Mouse (Mus musculus) lung, postnatal 0 days (tissue): ENCODE data around the gene Ubxn10. TPM values are rescaled to one million over a fixed set of nuclear protein-coding genes. Genes with fewer than 3 reads are reported as not detected.
A peak's percentile ranks its signal among the peaks of the same experiment; 100 is the strongest.

Experiments
- ATAC-seq: fragments of 200-750 bp; cut with Nextera tagmentation; 2 replicates; pipeline ENCODE4 v1.8.0; 2017; ENCODE audit warnings: moderate library complexity
- DNase-seq: peaks from one replicate; pipeline ENCODE4 v3.0.0-alpha.2; 2016; ENCODE audit warnings: low spot score
- H3K27ac ChIP-seq: fragments of 300-500 bp; sonication (generic); 2 replicates; pipeline ENCODE4 v1.5.1; 2014; ENCODE audit warnings: antibody characterized with exemption, mild to moderate bottlenecking, low read length, mixed read lengths
- H3K27me3 ChIP-seq: fragments of 300-500 bp; sonication (generic); replicated peaks from 2 replicates; pipeline ENCODE4 v1.6.1; 2014; ENCODE audit warnings: low read length, mixed read lengths; ENCODE audit not compliant: insufficient read depth
- H3K36me3 ChIP-seq: fragments of 300-500 bp; sonication (generic); 2 replicates; pipeline ENCODE4 v1.6.1; 2014; ENCODE audit warnings: low read length, mixed read lengths; ENCODE audit not compliant: insufficient read depth
- H3K4me1 ChIP-seq: fragments of 300-500 bp; sonication (generic); 2 replicates; pipeline ENCODE4 v1.6.1; 2014; ENCODE audit warnings: antibody characterized with exemption, low read depth, low read length, mixed read lengths; ENCODE audit not compliant: insufficient read depth
- H3K4me2 ChIP-seq: fragments of 300-500 bp; sonication (generic); replicated peaks from 2 replicates; pipeline ENCODE4 v1.6.1; 2014; ENCODE audit warnings: low read depth, mild to moderate bottlenecking, low read length, moderate library complexity, mixed read lengths
- H3K4me3 ChIP-seq: fragments of 300-500 bp; sonication (generic); 2 replicates; pipeline ENCODE4 v1.5.1; 2014; ENCODE audit warnings: low read depth, low read length
- H3K9ac ChIP-seq: fragments of 300-500 bp; sonication (generic); replicated peaks from 2 replicates; pipeline ENCODE4 v1.6.1; 2014; ENCODE audit warnings: low read depth, mild to moderate bottlenecking
- H3K9me3 ChIP-seq: fragments of 300-500 bp; sonication (generic); 2 replicates; pipeline ENCODE4 v1.6.1; 2016; ENCODE audit warnings: low read length, mixed read lengths
- CTCF ChIP-seq: IDR thresholded peaks from 2 replicates; pipeline ENCODE4 v1.5.1; 2016; ENCODE audit warnings: antibody characterized with exemption, mild to moderate bottlenecking
- EP300 ChIP-seq: IDR thresholded peaks from 2 replicates; pipeline ENCODE4 v1.6.1; 2016; ENCODE audit warnings: antibody characterized with exemption, mild to moderate bottlenecking, control low read depth
- WGBS: fragments of 180-500 bp; shearing (Covaris S2); extraction: QIAGEN DNeasy Blood & Tissue Kit; methylation state at CpG from one replicate; pipeline ENCODE4 v1.1.7; 2014; 5-methylcytosine and 5-hydroxymethylcytosine counted together
- polyA plus RNA-seq: library from polyadenylated mRNA; unstranded; fragments of >200 nt; fragmentation: Nextera tagmentation; extraction: Ambion mirVana; gene quantifications from 2 replicates; pipeline ENCODE4 v1.2.1, GENCODE M21; 2015

The Ubxn10 gene
- polyA plus RNA-seq, 1 experiment from 2014 or later: 10.1 TPM

- Histone ChIP-seq H3K4me3 (no peak overlapping the region), H3K27me3 (no peaks in the 10 kb centered on the region), H3K4me1 (no peaks in the 10 kb centered on the region), H3K9ac (no peak overlapping the region), H3K4me2 (no peak overlapping the region), H3K36me3 (no peaks in the 10 kb centered on the region), H3K9me3 (no peaks in the 10 kb centered on the region), H3K27ac (no peak overlapping the region)
- DNase-seq: no peak
- 69% methylated on average over 7 of the region's 7 CpGs for WGBS
- no peak for ATAC-seq
- TF ChIP-seq CTCF (no peak), EP300 (no peak)
Observed at GRCm38 (mm10) chr4:138709944-138710343, 27.0 kb downstream of the Ubxn10 start.

- Histone ChIP-seq H3K4me2 (no peak overlapping the region), H3K4me3 (no peak overlapping the region), H3K36me3 (no peaks in the 10 kb centered on the region), H3K4me1 (no peaks in the 10 kb centered on the region), H3K9me3 (no peaks in the 10 kb centered on the region), H3K9ac (no peak overlapping the region), H3K27ac (no peak overlapping the region), H3K27me3 (no peaks in the 10 kb centered on the region)
- DNase-seq (no peak), ATAC-seq (no peak)
- WGBS: 82% methylated on average over 11 of the region's 11 CpGs
- TF ChIP-seq EP300 (no peak), CTCF (no peak)
Observed at GRCm38 (mm10) chr4:138709246-138709645, 27.7 kb downstream of the Ubxn10 start.

DNA sequence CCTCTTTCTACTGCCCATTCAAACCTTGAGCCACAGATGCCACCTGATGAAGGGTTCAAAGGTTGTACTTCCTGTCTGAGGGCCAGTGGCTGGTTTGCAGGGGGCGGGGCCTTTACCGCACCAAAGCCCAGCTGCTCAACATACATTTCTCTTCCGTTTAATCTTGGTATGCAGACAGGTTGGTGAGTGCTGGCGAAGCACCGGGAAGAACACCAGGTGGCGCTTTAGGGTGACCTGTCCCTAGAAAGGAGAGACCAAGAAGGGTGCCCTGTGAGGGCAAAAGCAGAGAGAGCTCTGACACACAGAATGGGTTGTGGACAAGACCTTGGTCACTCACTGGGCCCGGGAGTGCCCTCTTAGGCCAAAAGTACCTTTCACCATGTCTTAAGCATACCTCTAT, 28.3 kb downstream of the Ubxn10 start:
- Histone ChIP-seq H3K27me3 (no peaks in the 10 kb centered on the region), H3K9ac (no peak overlapping the region), H3K4me3 (no peak overlapping the region), H3K27ac (no peak overlapping the region), H3K4me2 (no peak overlapping the region), H3K36me3 (no peaks in the 10 kb centered on the region), H3K9me3 (no peaks in the 10 kb centered on the region), H3K4me1 (no peaks in the 10 kb centered on the region)
- TF ChIP-seq EP300: no peak
- peak; percentile 82 for TF ChIP-seq CTCF
- DNase-seq (peak; percentile 76), ATAC-seq (peak; percentile 54)
- 8% methylated on average over 7 of the region's 7 CpGs for WGBS

DNA sequence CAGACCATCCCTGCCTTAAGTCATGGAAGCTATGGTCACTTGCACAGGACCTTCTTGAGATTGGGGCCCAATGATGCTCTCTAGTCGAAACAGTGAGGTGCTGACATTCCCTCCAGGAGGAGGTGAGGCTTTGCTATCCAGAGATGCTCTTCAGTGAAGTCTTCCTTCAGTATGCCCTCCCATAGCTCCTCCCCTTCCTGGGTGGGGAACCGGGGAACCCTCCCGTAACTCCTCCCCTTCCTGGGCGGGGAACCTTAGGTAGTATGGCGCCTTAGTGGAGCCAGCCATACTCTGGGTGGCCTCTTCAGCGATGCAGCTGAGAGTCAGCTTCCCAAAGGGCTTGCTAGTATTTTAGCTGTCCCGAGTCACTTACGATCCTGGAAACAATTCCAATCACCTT, 30.3 kb downstream of the Ubxn10 start:
- WGBS: 95% methylated on average over 8 of the region's 8 CpGs

DNA sequence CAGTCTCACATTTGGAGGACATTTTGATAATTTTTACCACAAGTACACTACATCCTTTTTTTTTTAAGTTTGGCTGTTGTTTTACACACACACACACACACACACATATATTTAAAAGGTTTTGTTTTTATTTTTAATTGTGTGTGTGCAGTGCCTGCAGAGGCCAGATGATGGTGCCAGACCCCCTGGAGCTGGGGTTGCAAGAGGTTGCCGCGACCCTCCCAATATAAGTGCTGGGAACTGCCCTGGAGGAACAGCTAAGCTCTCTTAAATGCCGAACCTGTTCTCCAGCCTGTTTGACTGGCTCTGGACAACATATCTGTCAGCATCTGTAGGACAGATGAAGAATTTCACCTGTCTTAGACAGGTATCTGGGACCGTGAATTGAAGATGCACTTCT, 32.8 kb downstream of the Ubxn10 start:
- Histone ChIP-seq H3K27ac (no peak overlapping the region), H3K4me3 (no peak overlapping the region), H3K27me3 (no peaks in the 10 kb centered on the region), H3K9ac (no peak overlapping the region), H3K36me3 (no peaks in the 10 kb centered on the region), H3K9me3 (no peaks in the 10 kb centered on the region), H3K4me1 (no peaks in the 10 kb centered on the region), H3K4me2 (no peak overlapping the region)
- ATAC-seq: no peak
- WGBS: 84% methylated on average over 4 of the region's 4 CpGs
- DNase-seq: no peak
- TF ChIP-seq EP300: no peak
- no peak for TF ChIP-seq CTCF

More for the DNA sequence above, 30.3 kb downstream of the Ubxn10 start:
- H3K4me1 ChIP-seq: no peaks in the 10 kb centered on the region
- ATAC-seq (no peak), DNase-seq (no peak)
- H3K4me2 ChIP-seq: no peak overlapping the region
- no peaks in the 10 kb centered on the region for H3K9me3 ChIP-seq
- TF ChIP-seq CTCF (no peak), EP300 (no peak)
- no peak overlapping the region for H3K4me3 ChIP-seq
- no peaks in the 10 kb centered on the region for H3K36me3 ChIP-seq
- no peaks in the 10 kb centered on the region for H3K27me3 ChIP-seq
- no peak overlapping the region for H3K27ac ChIP-seq
- no peak overlapping the region for H3K9ac ChIP-seq

DNA sequence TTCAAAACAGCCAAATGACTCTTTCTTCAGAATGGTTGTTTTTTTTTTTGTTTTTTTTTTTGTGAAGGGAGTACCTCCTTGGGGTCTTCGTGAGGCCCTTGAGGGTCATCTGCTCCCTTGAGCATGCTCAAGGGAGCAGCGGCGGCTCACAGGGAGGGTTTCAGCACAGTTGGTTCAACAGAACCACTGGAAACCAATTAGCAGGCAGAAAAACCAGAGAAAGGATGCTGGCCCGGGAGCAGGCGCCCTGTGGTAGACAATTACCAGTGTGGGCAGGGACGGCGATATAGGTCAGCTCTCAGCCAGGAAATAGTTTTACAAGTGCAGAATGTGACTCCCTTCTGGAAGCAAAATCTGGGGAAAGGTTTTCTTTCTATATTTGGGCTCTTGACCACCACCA, 33.4 kb downstream of the Ubxn10 start:
- Histone ChIP-seq H3K36me3 (no peaks in the 10 kb centered on the region), H3K9ac (no peak overlapping the region), H3K27me3 (no peaks in the 10 kb centered on the region), H3K4me3 (no peak overlapping the region), H3K4me2 (no peak overlapping the region), H3K9me3 (no peaks in the 10 kb centered on the region), H3K4me1 (no peaks in the 10 kb centered on the region), H3K27ac (no peak overlapping the region)
- no peak for ATAC-seq
- DNase-seq: no peak
- 64% methylated on average over 7 of the region's 7 CpGs for WGBS
- TF ChIP-seq CTCF: no peak
- no peak for TF ChIP-seq EP300

DNA sequence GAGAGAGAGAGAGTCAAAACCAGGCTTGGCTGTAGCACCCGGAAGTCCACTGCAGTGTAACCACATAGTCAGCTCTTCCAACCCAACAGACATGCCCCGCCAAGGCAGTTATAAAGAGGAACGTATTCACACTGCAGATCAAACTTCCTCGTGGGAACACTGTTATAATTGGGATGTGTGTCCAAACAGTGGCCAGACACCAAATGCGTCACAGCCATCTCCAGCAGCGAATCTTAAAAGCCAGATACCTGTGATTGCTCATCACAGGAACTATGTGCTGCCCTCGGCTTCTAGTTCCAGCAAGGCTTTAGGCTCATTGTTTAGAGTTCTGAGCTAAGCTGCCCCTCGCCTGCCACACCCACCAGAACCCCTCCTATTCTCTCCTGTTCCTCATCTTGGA, 34.4 kb downstream of the Ubxn10 start:
- no peak for ATAC-seq
- no peak for TF ChIP-seq EP300
- TF ChIP-seq CTCF: no peak
- DNase-seq: no peak
- H3K4me3 ChIP-seq: no peak overlapping the region
- no peak overlapping the region for H3K27ac ChIP-seq
- no peak overlapping the region for H3K9ac ChIP-seq
- H3K4me2 ChIP-seq: no peak overlapping the region
- no peaks in the 10 kb centered on the region for H3K36me3 ChIP-seq
- WGBS: 58% methylated on average over 8 of the region's 8 CpGs
- no peaks in the 10 kb centered on the region for H3K9me3 ChIP-seq
- no peaks in the 10 kb centered on the region for H3K4me1 ChIP-seq
- H3K27me3 ChIP-seq: no peaks in the 10 kb centered on the region
